ENCODE assay signal across 9 mouse cellular contexts in genomic region chr2:21909481-21909966, GRCm38 (mm10).
DNase-seq lines count a peak whose midpoint lies in the region; ATAC-seq lines count a peak whose summit lies in the region.
"Had no signal": no experiment of that assay in that cellular context is flagged by ENCODE, and none has a peak within 500 bp of the region (broad histone marks: within the 10 kb centered on the region; RNA-seq: fewer than 3 reads in every experiment).

No protein-coding gene starts in this region.

- peak; percentile 75 for DNase-seq in CD4-positive, CD25-positive, alpha-beta regulatory T cell, adult 2 months (ENCODE audit: low read depth, low spot score)
- DNase-seq in adrenal gland, postnatal 36 days: peak; percentile 66 to 76
- peak; percentile 30 to 63 for DNase-seq in heart, adult 9 months (ENCODE audit: low spot score in 2 of 2)
- DNase-seq in kidney, adult 9 months: peak; percentile 66
- DNase-seq in thymus, postnatal 0 days (ENCODE audit: low spot score): peak; percentile 26

- WGBS in embryonic facial prominence, embryonic 12.5 days: 9% methylated on average over 7 of the region's 7 CpGs
- WGBS in limb, embryonic 12.5 days: 13% methylated on average over 7 of the region's 7 CpGs
- WGBS in midbrain, embryonic 16.5 days: 18% methylated on average over 7 of the region's 7 CpGs

- H3K27ac ChIP-seq in embryonic facial prominence, embryonic 12.5 days: no peak overlapping the region
- no peak overlapping the region for H3K27ac ChIP-seq in limb, embryonic 12.5 days
- no peak overlapping the region for H3K27ac ChIP-seq in midbrain, embryonic 16.5 days (ENCODE audit: low read length)
- H3K27ac ChIP-seq: macrophage had no signal

- peak overlapping the region; percentile 37 for H3K4me2 ChIP-seq in embryonic facial prominence, embryonic 12.5 days (replicated peaks)
- peak overlapping the region; percentile 42 for H3K4me2 ChIP-seq in limb, embryonic 12.5 days
- H3K4me2 ChIP-seq in midbrain, embryonic 16.5 days (ENCODE audit: low read length): peak overlapping the region; percentile 42

- H3K9me3 ChIP-seq in embryonic facial prominence, embryonic 12.5 days: 0 out of 2 replicates have a peak, but pooled peaks cover 6% of the 10 kb centered on the region
- H3K9me3 ChIP-seq in limb, embryonic 12.5 days: no peaks in the 10 kb centered on the region
- H3K9me3 ChIP-seq in midbrain, embryonic 16.5 days (replicated peaks; ENCODE audit: control insufficient read depth, low read length, poor library complexity, severe bottlenecking): 0 out of 2 replicates have a peak, but pooled peaks cover 3% of the 10 kb centered on the region

- no peak overlapping the region for H3K9ac ChIP-seq in embryonic facial prominence, embryonic 12.5 days
- H3K9ac ChIP-seq in limb, embryonic 12.5 days (replicated peaks): no peak overlapping the region
- H3K9ac ChIP-seq in midbrain, embryonic 16.5 days (ENCODE audit: low read depth, low read length): no peak overlapping the region

- ATAC-seq in embryonic facial prominence, embryonic 12.5 days (ENCODE audit: insufficient number of reproducible peaks, insufficient read depth, low FRiP score, low TSS enrichment): no peak
- ATAC-seq in limb, embryonic 12.5 days (ENCODE audit: insufficient number of reproducible peaks, insufficient read depth, low FRiP score, low TSS enrichment, low read depth): no peak
- ATAC-seq in midbrain, embryonic 16.5 days: peak; percentile 63; the same call in 1 of the 2 replicates

- no peaks in the 10 kb centered on the region for H3K27me3 ChIP-seq in embryonic facial prominence, embryonic 12.5 days
- H3K27me3 ChIP-seq in limb, embryonic 12.5 days: no peaks in the 10 kb centered on the region
- no peaks in the 10 kb centered on the region for H3K27me3 ChIP-seq in midbrain, embryonic 16.5 days (ENCODE audit: control insufficient read depth, insufficient read depth, low read depth, low read length)

- 0 out of 2 replicates have a peak overlapping the region, but pooled peaks have one; percentile 16 for H3K4me3 ChIP-seq in embryonic facial prominence, embryonic 12.5 days
- no peak overlapping the region for H3K4me3 ChIP-seq in limb, embryonic 12.5 days (replicated peaks)
- H3K4me3 ChIP-seq in midbrain, embryonic 16.5 days (ENCODE audit: low read depth, low read length): no peak overlapping the region

- H3K36me3 ChIP-seq in embryonic facial prominence, embryonic 12.5 days: no peaks in the 10 kb centered on the region
- no peaks in the 10 kb centered on the region for H3K36me3 ChIP-seq in limb, embryonic 12.5 days
- H3K36me3 ChIP-seq in midbrain, embryonic 16.5 days (ENCODE audit: control insufficient read depth, insufficient read depth, low read length): no peaks in the 10 kb centered on the region

- H3K4me1 ChIP-seq in embryonic facial prominence, embryonic 12.5 days: no peaks in the 10 kb centered on the region
- no peaks in the 10 kb centered on the region for H3K4me1 ChIP-seq in limb, embryonic 12.5 days (replicated peaks)
- no peaks in the 10 kb centered on the region for H3K4me1 ChIP-seq in midbrain, embryonic 16.5 days (ENCODE audit: control insufficient read depth, insufficient read depth, low read length)
